Mouse (Mus musculus): Measurements from ENCODE around the gene Gnat1.

The Gnat1 gene

DNA sequence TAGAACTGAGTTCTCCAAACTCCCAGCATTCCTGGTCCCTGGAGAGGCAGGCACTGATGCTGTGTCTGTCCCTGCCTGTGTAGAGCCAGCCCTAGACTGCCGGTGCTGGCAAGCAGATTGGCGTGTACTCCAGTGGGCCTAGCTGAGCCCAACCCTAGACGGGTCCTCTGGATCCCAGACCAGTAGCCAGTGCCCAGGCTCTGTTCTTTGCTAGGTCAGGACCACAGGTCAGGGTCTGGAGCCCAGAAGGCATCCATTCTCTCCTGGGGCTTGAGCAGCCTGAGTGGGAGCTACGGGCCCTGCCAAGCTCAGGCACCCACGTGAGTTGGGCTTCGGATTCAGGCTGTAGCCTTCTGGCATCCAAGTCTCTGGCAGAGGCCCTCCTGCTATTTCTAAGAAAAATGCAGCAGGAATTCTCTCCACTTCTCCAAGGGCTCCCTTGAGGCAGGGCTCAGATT lies 20.6 kb upstream of the Gnat1 start:
- no peak for DNase-seq (ENCODE audit: low spot score)

DNA sequence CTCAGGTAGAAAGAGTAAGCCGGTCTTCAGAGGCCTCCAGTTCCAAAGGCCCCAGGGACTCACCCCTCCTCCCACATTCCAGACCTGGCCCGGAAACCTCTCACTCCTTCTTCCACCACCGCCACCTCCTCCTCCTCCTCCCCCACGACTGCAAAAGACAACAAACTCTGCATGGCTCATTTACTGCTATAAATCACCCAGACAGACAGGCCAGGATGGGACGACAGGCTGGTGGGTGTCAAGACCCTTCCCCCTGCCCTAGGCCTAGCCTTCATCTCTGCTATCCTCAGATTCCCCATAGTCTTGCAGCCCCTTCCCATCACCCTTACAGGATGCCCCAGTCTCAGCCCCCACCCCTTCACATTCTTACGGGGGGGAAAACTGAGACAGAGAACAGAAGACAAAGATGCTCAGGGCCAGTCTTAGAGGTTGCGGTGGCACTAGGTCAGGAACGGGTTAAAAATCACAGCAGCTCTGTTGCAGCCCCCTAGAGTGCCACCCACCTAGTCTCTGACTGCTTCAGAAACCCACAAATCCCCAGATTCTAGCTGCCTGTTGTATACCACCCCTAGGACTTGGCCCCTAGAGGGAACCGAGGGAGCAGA lies 20.0 kb upstream of the Gnat1 start:
- no peak for DNase-seq (ENCODE audit: low spot score)

DNA sequence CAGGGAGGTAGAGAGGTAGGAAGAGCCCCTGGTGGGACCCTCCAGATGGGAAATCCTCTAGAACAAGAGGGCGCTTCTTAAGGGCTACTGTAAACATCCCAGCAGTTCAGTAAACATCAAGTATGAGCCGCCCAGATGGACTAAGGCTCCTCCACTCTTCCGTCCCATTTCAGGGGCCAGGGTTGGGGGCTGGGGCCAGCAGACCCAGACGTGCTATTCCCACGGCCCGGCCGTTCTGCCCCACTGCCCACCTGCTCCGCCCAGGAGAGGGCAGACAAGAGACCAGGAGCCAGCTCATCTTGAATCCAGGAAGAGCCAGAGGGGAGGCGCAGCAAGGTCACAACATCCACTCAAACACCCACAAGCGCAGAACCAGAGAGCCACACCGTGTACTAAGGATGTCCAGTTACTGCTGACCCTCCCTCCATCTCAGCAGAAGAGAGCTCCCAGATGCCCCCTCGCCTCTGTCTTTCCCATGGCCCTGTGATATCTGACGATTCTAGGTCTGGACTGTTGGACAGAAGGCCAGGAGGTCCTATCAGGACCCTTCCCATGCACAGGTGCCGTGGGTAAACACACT lies 19.2 kb upstream of the Gnat1 start:
- peak; percentile 43 for DNase-seq (ENCODE audit: low spot score)

DNA sequence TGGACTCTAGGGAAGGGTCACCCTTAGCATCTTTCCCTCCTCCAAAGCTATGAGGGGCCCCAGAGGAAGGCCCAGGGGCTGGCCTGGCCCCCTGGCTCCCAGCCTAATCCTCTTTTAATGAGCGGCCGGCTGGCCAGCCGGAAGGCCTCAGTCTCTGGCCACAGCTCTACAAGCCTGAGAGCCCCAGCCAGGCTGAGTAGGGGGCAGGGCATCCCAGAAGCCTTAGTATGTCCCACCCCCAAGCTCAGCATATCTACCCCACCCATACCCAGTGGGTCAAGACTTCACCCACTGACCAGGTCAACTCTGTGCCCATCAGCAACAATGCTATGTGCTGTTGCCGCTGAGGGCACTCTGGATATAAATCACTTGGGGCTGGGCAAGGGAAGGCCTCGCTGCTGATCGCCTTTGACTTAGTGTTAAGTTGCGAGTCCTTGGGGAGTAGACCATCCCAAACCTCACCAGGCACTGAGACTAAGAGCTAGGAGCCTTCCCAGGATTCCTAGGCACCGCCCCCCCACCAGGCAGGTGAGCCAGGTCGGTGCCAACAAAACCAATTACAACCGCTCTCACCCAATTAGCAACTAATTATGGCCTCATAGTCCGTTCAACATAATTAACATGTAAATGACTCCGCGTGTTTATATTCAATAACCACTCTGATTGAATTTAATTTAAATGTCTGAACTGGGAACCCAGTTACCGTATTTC lies 18.5 kb upstream of the Gnat1 start:
- DNase-seq (ENCODE audit: low spot score): peak; percentile 57

DNA sequence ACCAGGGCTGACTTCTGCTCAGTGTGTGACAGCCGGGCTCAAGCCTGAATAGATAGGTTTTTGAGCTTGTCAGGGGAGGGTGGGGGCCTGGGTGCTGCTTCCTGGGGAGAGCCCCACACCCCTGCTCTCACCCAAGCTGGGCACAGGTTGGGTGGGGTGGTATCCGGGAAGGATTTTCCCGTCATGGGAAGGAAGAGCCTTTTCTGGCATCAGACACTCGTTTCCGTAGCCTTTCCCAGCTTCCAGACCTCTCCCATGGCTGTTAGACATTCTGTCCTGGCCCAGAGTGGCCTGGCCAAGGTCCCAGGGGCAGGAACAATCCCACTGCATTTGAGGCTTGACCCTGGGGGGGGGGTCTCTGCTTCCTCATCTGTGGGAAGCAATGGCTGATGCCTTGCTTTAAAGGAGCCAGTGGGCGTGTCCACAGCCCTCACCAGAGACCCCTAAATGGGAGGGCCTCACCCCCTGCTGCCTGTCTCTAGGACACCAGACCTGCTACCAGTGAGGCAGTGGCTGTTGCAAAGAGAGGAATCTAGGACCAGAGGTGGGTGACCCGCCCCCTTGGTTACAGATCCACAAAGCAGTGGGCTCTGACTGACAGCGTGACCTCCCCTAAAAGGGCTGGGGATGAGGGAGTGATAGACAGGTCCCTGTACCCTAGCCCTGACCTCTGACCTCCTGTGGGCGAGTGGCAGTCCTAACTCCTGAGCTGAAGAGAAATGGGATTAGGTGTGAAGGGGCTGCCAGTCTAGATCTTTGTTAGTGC lies 17.5 kb upstream of the Gnat1 start:
- DNase-seq (ENCODE audit: low spot score): peak; percentile 44

DNA sequence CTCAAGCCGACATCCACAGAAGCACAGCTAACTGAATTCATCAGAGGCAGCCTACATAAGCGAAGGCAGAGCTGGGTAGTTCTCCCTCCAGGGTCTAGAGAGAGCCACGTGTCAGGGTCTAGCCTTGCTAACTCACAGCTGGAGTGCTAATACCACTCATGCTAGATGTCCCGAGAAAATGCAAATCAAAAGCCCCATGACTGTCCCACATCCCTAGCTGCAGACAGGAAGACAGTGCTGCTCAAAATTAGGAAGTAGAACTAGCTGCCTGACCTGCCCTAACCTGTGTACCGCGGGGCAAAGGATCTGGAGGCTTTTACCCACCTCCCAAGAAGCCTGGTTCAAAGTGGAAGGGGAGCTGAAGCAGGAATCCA lies 16.6 kb upstream of the Gnat1 start:
- DNase-seq (ENCODE audit: low spot score): no peak

DNA sequence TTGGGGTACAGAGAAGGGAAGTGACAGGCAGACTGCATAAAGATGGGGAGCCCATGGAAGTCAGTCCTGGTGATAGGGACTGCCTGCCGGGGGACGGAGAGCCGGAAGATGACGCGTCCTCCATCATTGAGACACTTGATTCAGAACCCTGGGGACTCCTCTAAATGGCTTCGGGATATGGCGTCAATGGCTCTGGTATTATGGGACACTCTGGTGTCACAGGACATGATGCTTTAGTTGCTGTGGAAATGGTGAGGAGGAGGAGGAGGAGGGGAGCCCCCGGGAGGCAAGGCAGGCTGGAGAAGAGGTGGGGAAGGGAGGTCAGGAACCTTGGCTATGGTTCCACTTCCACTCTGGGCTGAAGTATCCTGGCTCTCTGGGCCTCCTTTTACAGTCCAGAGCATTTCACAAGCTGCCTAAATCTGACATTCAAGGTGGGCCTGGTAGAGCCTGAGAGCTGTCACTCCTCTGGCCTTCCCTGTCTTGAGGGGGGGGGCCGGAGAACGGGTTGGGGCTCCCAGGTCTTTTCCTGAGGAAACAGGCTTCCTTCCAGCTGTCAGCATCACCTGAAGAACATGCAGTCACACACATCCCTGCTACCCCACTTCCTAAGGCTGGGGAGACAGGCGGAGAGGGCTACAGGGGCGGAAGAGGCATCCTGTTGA lies 16.1 kb upstream of the Gnat1 start:
- no peak for DNase-seq (ENCODE audit: low spot score)

DNA sequence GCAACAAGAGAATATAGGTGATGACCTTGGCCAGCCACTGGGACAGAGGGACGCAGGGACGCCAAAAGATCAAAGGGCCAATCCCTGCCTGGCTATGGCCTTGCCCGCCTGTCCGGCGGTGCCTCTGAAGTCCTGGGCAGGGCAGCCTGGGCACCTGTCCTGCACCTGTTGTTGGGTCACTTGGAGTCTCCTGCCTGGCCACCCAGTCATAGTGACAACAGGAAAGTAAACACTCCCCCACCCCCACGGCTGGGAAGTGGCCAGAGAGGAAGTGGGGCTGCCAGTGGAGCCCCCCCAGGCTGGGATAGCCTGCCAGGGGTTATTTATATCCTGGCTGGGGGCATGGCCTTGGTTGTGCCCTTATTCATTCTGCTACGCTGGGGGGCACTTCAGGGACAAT lies 15.1 kb upstream of the Gnat1 start:
- no peak for DNase-seq (ENCODE audit: low spot score)

DNA sequence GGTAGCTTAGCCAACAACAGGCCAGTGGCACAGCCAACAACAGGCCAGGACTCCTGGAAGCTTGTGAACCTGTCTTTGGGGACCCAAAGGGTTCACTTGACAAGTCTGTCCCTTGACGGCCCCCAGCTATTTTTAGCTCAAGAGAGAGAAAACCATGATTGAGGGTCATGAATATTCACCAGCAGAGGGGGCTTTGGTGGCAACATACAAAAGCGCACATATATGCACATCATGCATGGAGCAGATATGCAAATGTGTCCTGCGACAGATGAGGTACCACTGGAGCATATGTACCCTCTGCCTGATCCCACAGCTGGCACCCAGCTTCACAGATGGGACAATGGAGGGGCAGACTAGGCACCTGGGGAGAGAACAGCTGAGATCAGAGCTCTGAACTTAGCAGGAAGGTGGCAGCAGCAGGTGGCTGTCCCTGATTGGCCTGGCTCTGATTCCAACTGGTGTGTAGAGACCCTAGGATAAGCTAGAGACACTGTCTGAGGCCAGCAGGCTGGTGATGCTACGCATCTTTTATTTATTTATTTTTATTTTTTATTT lies 14.0 kb upstream of the Gnat1 start:
- DNase-seq (ENCODE audit: low spot score): no peak

DNA sequence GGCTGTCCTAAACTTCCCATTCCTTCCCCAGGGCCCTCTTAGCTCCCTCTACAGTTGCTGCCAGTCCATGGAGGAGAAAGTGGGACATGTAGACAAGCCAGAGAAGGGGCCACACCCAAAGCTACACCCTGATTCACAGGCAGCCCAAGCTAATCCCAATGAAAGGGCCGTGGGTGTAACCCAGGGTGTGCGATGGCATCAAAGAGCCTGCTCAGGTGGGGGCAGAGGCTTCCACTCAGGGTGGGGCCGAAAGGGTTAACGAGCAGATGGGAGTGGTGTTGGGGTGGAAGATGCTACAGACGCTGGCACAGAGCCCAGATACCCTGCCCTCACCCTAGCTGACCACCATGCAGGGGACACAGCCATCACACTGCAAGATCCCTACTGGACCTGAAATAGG lies 13.3 kb upstream of the Gnat1 start:
- DNase-seq (ENCODE audit: low spot score): no peak

DNA sequence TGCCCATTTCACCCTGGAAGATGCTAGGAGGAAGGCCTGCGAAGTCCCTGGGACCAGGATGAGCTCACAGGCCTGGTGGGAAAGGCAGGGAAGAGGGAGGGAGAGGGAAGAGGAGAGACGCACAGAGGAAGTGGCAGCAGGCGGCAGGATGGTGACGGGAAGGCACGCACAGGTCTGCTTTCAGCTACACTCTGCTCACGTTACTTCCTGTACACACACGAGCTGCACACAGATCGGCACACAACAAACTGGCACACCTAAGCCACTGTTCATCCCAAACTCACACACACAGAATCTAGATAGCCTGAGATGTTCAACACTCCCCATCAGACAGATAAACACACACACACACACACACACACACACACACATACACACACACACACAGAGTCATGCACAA lies 10.9 kb upstream of the Gnat1 start:
- DNase-seq (ENCODE audit: low spot score): no peak

DNA sequence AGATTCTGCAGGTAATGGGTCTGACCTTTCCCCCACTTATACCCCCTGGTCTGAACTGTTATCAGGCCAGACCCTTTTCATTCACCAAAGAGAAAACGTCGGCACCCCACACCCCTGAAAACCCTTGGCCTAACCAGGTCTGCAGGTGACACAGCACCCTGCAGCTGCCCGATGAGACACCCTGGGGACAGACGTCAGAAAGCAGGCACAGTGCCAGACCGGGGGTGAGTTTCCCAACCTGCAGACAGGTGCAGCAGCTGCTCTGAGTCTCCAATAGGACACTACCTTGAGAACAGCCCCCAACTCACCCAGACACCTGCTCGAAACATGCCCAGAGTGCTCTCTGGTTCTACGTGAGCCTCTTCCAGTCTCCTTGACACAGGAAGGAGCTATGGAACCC lies 9.4 kb upstream of the Gnat1 start:
- DNase-seq (ENCODE audit: low spot score): no peak

DNA sequence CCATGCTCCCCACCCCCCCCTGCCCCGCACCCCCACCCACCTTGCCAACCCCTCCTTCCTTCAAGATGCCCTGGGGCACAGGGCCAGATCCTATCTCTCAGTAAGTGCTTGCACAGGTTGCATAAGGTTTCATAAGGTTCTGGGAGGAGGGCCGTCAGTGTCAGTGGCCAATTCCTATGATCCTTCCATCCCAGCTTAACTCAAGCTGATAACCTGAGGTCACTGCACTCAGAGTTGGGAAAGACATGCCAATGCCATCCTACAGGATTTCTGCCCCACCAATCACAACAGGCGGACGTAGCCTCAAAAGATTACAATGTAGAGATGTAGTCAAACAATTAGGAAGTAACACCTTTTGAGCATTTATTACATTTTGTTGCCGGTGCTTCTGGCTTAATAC lies 8.9 kb upstream of the Gnat1 start:
- DNase-seq (ENCODE audit: low spot score): no peak

DNA sequence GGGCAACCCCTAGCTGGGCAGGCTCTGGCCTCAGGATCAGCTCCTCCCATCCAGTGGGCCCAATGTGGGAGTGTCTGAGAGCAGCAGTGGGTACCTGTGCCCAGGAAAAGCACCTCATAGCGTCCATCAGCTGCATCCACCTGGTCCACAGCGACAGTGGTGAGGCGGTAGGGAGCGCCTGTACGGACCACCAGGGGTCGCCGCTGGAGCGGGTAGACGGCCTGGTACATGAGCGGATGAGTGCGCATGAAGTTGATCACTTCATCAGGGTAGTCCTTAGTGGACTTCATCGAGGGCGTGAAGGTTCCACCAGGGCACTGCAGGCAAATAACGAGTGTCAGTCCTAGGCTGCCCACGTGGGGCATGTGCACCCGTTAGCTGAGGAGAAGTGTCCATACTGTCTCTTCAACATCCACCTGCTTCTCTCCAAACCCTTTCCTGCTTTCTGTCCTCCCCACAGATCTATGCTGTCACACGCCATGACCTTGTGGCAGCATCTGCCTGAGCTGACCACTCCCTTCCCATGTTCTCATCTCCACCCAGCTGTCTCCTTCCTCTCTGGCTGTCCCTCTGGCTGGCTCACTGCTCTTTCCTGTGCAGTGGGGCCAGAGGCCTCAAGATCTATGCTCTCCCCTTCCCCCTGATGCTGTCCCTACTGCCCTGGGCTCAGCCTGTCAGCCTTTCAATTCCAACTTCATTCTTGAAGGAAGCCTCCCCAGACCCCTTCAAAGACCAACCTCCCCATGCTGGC lies 5.9 kb upstream of the Gnat1 start:
- DNase-seq (ENCODE audit: low spot score): no peak

DNA sequence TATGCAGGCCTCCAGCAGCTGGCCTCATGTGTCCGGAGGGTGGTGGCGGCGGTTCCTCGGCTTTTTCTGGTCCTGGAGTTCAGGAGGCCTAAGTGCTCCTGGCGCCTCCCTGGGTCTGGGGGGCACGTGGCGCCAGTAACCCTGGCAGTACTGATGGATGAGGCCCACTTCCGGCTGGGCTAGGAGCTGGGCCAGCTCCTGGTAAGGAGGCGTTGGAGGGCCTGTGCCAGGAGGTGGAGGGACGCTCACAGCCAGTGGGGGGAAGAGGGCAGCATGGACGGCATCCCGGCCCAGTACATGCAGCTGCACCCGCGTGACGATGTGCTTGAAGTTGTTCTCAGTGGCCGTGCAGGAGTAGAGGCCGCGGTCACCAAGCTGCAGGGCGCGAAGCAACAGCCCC lies 2.9 kb upstream of the Gnat1 start:
- DNase-seq (ENCODE audit: low spot score): no peak

DNA sequence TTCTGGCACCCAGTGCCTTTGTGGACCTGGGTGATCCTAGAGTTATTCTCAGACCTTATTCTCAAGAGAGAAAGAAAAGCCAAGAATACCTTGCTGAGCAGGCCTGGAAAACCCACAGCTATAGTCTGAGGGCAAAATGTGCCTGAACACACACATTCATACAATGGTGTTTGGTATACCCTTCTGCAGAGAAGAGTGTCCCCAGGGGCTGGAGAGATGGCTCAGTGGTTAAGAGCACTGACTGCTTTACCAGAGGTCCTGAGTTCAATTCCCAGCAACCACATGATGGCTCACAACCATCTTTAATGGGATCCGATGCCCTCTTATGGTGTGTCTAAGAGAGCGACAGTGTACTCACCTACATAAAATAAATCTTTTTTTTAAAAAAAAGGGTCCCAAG lies 651 bp downstream of the Gnat1 start:
- no peak for DNase-seq (ENCODE audit: low spot score)

DNA sequence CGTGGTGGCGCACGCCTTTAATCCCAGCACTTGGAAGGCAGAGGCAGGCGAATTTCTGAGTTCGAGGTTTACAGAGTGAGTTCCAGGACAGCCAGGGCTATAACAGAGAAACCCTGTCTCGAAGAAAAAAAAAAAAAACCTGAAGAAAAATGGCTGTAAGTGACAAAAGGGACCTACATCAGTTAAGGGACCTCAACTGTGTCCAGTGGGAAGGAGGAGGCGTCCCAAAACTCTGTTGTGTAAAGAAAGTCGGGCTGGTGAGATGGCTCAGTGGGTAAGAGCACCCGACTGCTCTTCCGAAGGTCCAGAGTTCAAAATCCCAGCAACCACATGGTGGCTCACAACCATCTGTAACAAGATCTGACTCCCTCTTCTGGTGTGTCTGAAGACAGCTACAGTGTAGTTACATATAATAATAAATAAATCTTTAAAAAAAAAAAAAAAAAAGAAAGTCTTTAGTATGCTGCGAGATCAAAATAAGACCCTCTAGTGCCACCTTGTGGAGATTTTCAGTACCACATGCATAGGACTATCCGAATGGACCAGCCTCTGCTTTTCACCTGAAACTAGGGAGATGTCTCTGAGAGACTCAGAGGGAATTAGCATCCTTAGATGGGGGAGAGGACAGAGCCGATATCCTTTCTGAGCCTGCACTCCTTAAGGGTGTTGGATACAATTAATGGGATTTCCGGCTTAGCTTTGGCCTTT lies 1.5 kb downstream of the Gnat1 start:
- DNase-seq (ENCODE audit: low spot score): peak; percentile 83

DNA sequence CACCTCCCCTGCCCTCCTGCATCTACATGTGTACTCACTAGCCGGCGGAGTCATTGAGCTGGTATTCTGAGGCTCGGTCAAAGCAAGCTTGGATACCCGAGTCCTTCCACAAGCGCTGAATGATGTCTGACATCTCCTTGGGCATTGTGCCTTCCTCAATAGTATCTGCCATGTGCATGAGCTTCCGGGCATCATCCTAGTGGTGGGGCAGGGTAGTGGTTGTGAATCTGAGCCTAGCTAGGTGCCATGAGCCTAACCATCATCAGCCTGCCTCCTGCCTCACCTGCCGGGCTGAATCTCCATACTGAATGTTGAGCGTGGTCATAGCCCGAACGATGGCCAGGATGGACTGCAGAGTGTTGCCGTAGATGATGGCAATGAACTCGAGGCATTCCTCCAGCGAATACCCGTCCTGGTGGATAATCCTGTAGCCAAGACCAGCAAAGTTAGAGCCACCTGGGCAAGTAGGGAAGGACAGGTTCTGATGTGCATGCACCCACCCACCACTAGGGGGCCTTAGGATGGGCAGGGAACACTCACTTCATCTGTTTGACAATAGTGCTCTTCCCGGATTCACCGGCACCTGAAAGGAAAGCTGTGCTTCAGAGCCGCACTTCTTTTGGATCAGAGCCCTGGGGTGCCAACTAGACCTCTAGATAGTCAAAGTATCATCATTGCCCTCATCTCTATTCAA lies 2.3 kb downstream of the Gnat1 start:
- peak; percentile 58 for DNase-seq (ENCODE audit: low spot score)

DNA sequence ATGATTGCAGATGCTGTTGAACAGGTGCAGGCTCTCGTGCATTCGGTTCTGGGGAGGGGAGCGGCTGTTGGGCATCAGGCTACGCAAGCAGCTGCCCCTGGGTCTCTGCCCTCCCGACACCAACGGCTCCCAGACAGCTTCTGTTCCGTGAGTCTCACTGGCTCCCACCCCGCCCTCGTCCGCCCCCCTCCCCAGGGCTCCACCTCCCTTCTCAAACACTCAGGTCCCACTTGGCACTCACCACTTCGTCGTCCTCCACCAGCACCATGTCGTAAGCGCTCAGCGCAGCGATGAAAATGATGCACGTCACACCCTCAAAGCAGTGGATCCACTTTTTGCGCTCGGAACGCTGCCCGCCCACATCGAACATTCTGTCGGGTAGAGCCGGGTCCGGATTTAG lies 3.2 kb downstream of the Gnat1 start:
- no peak for DNase-seq (ENCODE audit: low spot score)

DNA sequence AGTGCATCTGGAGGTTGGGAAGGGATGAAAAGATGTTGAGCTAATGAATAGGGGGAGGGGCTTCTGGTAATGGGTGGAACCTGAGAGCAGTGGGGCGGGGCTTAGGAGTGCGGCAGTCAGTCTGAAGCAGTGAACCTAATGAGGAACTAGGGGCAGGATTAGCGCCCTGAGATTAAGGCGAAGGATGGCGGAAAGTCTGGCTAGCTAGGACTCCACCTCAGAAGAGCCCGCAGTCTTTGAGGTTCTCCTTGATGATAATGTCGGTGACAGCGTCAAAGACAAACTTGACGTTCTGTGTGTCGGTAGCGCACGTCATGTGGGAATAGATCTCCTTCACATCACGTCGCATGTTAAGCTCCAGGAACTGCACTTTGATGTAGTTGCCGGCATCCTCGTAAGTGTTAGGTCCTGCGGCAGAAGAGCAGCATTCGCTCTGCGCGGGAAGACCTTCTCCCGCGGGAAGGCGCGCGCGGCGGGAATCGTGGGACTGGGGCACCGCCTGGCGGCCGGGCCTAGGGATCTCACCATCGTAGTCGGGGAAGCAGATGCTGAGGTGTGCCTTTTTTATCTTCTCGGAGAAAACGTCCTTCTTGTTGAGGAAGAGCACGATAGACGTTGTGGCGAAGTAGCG lies 3.7 kb downstream of the Gnat1 start:
- DNase-seq (ENCODE audit: low spot score): peak; percentile 82

All from MN1 (cell line).